Mouse (Mus musculus): ENCODE data around the gene Slco6c1. TPM values are rescaled to one million over a fixed set of nuclear protein-coding genes. Genes with fewer than 3 reads are reported as not detected.

Slco6c1 gene
- polyA plus RNA-seq (2015; fragmentation: Nextera tagmentation; extraction: Ambion mirVana) = not detected in 2 replicates

DNA sequence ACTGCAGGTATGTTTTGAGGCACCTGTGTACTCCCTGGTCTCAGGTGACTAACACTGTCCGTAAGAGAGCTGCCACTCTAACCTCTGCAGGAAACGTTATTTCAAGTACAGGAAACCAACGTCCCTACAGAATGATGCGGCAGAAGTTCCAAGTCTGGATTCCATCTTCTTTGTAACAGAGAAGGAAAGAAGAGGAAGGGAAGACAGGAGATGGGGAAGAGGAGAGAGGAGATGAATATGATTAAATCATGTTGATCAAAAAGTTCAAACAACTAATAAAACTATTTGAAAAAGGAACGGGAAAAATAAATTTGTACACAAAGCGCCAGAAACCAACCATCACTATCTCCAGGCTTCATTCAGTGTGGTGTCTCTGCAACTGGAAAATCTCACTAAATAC is at the start of gene Slco6c1:
Slco6c1 (minus strand) TSS at position 101 of the 400 bp plus-strand sequence.
- no peaks in the 10 kb centered on the region for H3K36me3 ChIP-seq (ENCODE audit: control insufficient read depth, insufficient read depth)
- 96% methylated on average over 6 of the region's 6 CpGs for WGBS

DNA sequence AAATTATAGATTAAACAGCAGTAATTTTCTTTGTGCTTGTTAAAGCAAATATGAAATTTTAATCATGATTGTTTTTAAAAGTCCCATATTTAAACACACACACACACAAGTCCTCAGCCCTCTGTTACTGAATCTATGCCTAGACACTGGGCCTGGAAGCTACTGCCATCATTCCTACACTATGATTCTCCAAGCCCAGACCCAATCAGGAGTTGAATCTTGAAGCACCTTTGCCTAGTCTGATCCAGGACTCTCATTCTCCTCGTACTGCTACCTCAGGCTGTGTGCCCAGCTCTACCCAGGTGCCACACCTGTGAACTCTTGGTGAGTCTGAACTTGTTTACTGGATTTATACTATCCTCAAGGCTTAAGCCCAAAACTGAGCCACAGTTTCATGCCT is 89.1 kb downstream of the Slco6c1 start:
- no peak overlapping the region for H3K4me3 ChIP-seq (replicated peaks; ENCODE audit: low read length)
- ATAC-seq = no peak
- H3K27ac ChIP-seq (ENCODE audit: low read length) = no peak overlapping the region
- 41% methylated on average over 1 of the region's 1 CpGs for WGBS
- H3K27me3 ChIP-seq (replicated peaks; ENCODE audit: control insufficient read depth, insufficient read depth, low read length) = no peaks in the 10 kb centered on the region
- no peaks in the 10 kb centered on the region for H3K9me3 ChIP-seq (ENCODE audit: control insufficient read depth, low read length)
- H3K4me1 ChIP-seq (replicated peaks; ENCODE audit: control insufficient read depth, insufficient read depth, low read length) = no peaks in the 10 kb centered on the region
- no peak overlapping the region for H3K4me2 ChIP-seq (ENCODE audit: low read length)
- no peaks in the 10 kb centered on the region for H3K36me3 ChIP-seq (ENCODE audit: control insufficient read depth, insufficient read depth)
- no peak overlapping the region for H3K9ac ChIP-seq (replicated peaks; ENCODE audit: low read depth, low read length)

More for the DNA sequence above, at the start of gene Slco6c1:
- no peak for ATAC-seq
- H3K4me3 ChIP-seq (replicated peaks; ENCODE audit: low read length) = no peak within 1 kb of the TSS
- no peaks in the 10 kb centered on the region for H3K9me3 ChIP-seq (ENCODE audit: control insufficient read depth, low read length)
- no peaks in the 10 kb centered on the region for H3K27me3 ChIP-seq (replicated peaks; ENCODE audit: control insufficient read depth, insufficient read depth, low read length)
- H3K27ac ChIP-seq (ENCODE audit: low read length) = no peak within 1 kb of the TSS
- H3K4me1 ChIP-seq (replicated peaks; ENCODE audit: control insufficient read depth, insufficient read depth, low read length) = no peaks in the 10 kb centered on the region
- H3K9ac ChIP-seq (replicated peaks; ENCODE audit: low read depth, low read length) = no peak within 1 kb of the TSS
- no peak within 1 kb of the TSS for H3K4me2 ChIP-seq (ENCODE audit: low read length)

DNA sequence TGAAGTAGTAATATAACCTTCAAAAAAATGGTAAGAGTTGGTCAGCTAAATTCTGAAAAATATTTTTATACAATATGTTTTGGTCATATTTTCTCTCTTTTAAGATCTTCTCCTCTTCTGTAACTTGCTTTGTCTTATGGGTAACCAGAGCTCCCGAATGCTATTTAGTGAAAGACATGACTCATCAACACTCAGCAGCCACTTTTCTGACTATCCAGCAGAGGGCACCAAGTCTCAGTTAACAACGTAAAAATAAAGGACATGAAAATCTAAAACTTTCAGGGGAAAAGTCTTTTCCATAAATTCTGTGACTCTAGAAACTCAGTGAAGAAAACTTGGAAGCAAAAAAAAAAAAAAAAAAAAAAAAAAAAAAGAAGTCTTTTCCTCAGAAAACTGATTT is 89.6 kb downstream of the Slco6c1 start:
- Histone ChIP-seq H3K9ac (replicated peaks; ENCODE audit: low read depth, low read length) (no peak overlapping the region), H3K27me3 (replicated peaks; ENCODE audit: control insufficient read depth, insufficient read depth, low read length) (no peaks in the 10 kb centered on the region), H3K27ac (ENCODE audit: low read length) (no peak overlapping the region), H3K36me3 (ENCODE audit: control insufficient read depth, insufficient read depth) (no peaks in the 10 kb centered on the region), H3K4me3 (replicated peaks; ENCODE audit: low read length) (no peak overlapping the region), H3K9me3 (ENCODE audit: control insufficient read depth, low read length) (no peaks in the 10 kb centered on the region), H3K4me1 (replicated peaks; ENCODE audit: control insufficient read depth, insufficient read depth, low read length) (no peaks in the 10 kb centered on the region), H3K4me2 (ENCODE audit: low read length) (no peak overlapping the region)
- 8% methylated on average over 2 of the region's 2 CpGs for WGBS
- ATAC-seq = peak; percentile 67; the same call in 1 of the 2 replicates

DNA sequence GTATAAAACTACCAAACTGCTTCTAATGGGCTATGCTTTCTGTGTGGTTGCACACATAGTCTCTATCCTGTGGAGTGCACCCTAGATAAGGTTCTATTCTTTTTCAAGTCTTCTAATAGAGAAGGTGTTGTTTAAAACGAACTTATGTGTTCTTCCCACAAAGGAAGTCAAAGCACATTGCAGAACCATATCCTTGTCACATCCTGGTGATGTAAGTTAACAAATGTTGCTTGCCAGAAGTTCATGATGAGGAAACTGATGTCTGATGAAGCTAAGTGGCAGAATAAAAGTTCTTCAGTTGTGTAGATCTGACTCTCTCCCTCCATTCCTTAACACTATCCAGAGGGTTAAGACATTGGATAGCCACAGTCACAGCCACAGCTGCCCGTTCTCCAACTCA is 90.1 kb downstream of the Slco6c1 start:
- H3K9me3 ChIP-seq (ENCODE audit: control insufficient read depth, low read length) = no peaks in the 10 kb centered on the region
- ATAC-seq = no peak
- H3K4me2 ChIP-seq (ENCODE audit: low read length) = no peak overlapping the region
- H3K4me3 ChIP-seq (replicated peaks; ENCODE audit: low read length) = no peak overlapping the region
- H3K9ac ChIP-seq (replicated peaks; ENCODE audit: low read depth, low read length) = no peak overlapping the region
- H3K36me3 ChIP-seq (ENCODE audit: control insufficient read depth, insufficient read depth) = no peaks in the 10 kb centered on the region
- H3K27me3 ChIP-seq (replicated peaks; ENCODE audit: control insufficient read depth, insufficient read depth, low read length) = no peaks in the 10 kb centered on the region
- no peak overlapping the region for H3K27ac ChIP-seq (ENCODE audit: low read length)
- WGBS = 73% methylated on average over 2 of the region's 2 CpGs
- no peaks in the 10 kb centered on the region for H3K4me1 ChIP-seq (replicated peaks; ENCODE audit: control insufficient read depth, insufficient read depth, low read length)

DNA sequence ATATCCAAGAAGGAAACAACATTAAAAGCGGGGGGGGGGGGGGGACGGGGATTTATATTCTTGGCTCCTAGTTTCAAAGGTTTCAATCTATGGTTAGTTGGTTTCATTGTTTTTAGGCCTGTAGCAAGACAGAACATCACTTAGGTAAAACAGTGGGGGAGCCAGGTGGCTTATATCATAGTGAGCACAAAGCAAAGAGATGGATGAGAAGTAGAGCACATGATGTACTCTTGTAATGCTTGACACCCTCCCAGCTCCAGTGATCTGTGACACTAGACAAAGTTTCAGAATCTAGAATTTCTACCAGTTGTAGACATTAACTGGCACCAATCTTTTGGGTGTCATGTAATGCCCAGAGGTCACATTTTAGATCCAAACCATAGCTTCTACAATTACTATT is 106.7 kb downstream of the Slco6c1 start:
- Histone ChIP-seq H3K4me1 (replicated peaks; ENCODE audit: control insufficient read depth, insufficient read depth, low read length) (no peaks in the 10 kb centered on the region), H3K4me2 (ENCODE audit: low read length) (no peak overlapping the region), H3K36me3 (ENCODE audit: control insufficient read depth, insufficient read depth) (no peaks in the 10 kb centered on the region), H3K4me3 (replicated peaks; ENCODE audit: low read length) (no peak overlapping the region), H3K9me3 (ENCODE audit: control insufficient read depth, low read length) (no peaks in the 10 kb centered on the region), H3K27ac (ENCODE audit: low read length) (no peak overlapping the region), H3K9ac (replicated peaks; ENCODE audit: low read depth, low read length) (no peak overlapping the region), H3K27me3 (replicated peaks; ENCODE audit: control insufficient read depth, insufficient read depth, low read length) (no peaks in the 10 kb centered on the region)
- no peak for ATAC-seq
- 92% methylated on average over 2 of the region's 2 CpGs for WGBS

DNA sequence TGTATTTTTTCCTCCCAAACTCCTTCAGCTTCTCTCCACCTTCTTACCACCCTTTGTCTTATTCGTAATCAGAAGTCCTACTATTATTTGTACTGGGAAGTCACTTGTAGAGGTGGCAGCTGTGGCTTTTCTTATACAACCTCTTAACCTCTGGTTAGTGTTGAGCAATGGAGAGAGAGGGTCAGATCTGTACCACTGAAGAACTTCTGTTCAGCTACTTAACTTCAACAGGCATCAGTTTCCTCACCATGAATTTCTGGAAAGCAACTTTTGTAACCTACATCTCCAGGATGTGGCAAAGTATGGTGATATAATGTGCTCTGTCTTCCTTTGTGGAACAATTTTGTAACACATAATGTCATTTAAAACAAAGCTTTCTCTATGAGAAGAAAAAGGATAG is 108.7 kb downstream of the Slco6c1 start:
- no peak overlapping the region for H3K27ac ChIP-seq (ENCODE audit: low read length)
- WGBS = 52% methylated on average over 1 of the region's 1 CpGs
- no peak overlapping the region for H3K4me3 ChIP-seq (replicated peaks; ENCODE audit: low read length)
- no peak overlapping the region for H3K9ac ChIP-seq (replicated peaks; ENCODE audit: low read depth, low read length)
- H3K4me1 ChIP-seq (replicated peaks; ENCODE audit: control insufficient read depth, insufficient read depth, low read length) = no peaks in the 10 kb centered on the region
- no peak for ATAC-seq
- no peaks in the 10 kb centered on the region for H3K27me3 ChIP-seq (replicated peaks; ENCODE audit: control insufficient read depth, insufficient read depth, low read length)
- no peaks in the 10 kb centered on the region for H3K36me3 ChIP-seq (ENCODE audit: control insufficient read depth, insufficient read depth)
- H3K9me3 ChIP-seq (ENCODE audit: control insufficient read depth, low read length) = no peaks in the 10 kb centered on the region
- no peak overlapping the region for H3K4me2 ChIP-seq (ENCODE audit: low read length)

DNA sequence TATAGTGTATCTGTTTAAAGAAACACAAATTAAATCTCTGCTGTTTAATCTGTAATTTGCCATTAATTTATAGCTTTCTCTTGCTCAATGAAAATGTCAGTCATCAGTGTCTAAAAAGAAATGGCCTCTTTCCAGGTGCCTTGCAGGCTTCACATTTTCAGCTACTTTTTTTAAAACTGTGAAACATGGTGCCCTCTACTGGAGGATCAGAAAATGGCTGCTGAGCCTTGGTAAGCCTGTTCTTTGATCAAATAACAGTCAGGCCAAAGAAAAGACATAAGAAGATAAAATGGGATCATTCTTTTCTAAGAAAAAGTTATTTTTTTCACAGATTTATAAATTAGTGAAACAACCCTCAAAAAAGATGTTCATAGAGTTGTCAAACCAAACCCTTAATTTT is 109.1 kb downstream of the Slco6c1 start:
- Histone ChIP-seq H3K9me3 (ENCODE audit: control insufficient read depth, low read length) (no peaks in the 10 kb centered on the region), H3K4me3 (replicated peaks; ENCODE audit: low read length) (no peak overlapping the region), H3K4me2 (ENCODE audit: low read length) (no peak overlapping the region), H3K4me1 (replicated peaks; ENCODE audit: control insufficient read depth, insufficient read depth, low read length) (no peaks in the 10 kb centered on the region), H3K27me3 (replicated peaks; ENCODE audit: control insufficient read depth, insufficient read depth, low read length) (no peaks in the 10 kb centered on the region), H3K27ac (ENCODE audit: low read length) (no peak overlapping the region), H3K36me3 (ENCODE audit: control insufficient read depth, insufficient read depth) (no peaks in the 10 kb centered on the region), H3K9ac (replicated peaks; ENCODE audit: low read depth, low read length) (no peak overlapping the region)
- ATAC-seq = no peak

Measured in forebrain, embryonic 16.5 days (tissue).